Mouse (Mus musculus) megakaryocyte-erythroid progenitor cell, adult 5-6 weeks (primary cell): Measurements from ENCODE around the gene Sipa1l2. TPM values are rescaled to one million over a fixed set of nuclear protein-coding genes. Genes with fewer than 3 reads are reported as not detected.

Source experiments
- ATAC-seq: replicated peaks from 2 replicates; pipeline ENCODE4 v1.8.0; 2016; ENCODE audit warnings: mild to moderate bottlenecking, inconsistent platforms; ENCODE audit not compliant: severe bottlenecking, poor library complexity, low FRiP score, low TSS enrichment
- total RNA-seq, 2 experiments: library from RNA; stranded (forward) in 1 of 2; stranded (reverse) in 1 of 2; fragments of 200-1000, 215-1000 nt in 1 of 2; fragments of >200 nt in 1 of 2; fragmentation: Nextera tagmentation in 1 of 2; gene quantifications; 2 replicates each; pipeline ENCODE4 v1.2.3; 2014 to 2017

Gene Sipa1l2
- total RNA-seq, 2 experiments from 2014 or later, result 0.94 to 1.1 TPM

DNA sequence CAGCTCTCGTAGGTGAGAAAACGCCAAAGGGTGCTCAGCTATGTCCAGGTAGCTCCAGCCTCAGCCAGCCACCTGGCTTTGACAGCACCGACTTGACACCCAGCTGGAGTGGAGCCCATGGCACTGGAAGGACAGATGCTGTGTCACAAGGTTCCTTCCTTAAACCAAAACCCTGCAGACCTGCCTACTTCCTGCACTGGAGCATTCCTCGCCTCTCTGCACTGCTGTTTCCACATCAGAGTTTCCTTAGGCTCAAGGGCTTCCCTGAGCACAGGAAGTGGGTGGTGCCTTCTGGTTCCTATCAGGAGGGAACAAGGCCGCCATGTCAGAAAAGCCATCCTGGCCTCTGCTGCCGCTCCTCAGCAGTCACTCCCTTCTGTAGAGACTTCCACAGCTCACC is 51.3 kb downstream of the Sipa1l2 start:
- no peak; the same call in 1 of the 2 replicates for ATAC-seq

GRCm38 (mm10) chr8:125517397-125517796 is 52.2 kb downstream of the Sipa1l2 start:
- no peak for ATAC-seq

GRCm38 (mm10) chr8:125516115-125516905 is 53.3 kb downstream of the Sipa1l2 start:
- no peak for ATAC-seq

DNA sequence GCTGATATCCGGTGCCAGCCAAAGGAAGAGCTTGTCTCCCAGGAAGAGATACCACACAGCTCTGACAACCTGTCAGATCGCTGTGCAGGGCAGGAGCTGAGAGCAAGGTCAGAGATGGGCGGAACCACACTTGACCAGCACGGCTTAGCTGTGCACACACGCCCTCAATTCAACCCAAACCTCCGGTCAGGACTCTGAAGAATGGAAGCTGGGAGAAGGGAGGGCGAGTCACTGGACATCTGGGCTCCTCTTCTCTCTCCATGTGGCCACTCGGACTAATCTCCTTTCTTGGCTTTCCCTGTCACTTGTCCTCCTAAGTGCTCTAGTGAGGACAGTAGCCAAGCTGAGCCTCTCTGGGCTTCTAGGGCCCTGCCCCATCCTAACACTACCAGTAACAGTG is 53.9 kb downstream of the Sipa1l2 start:
- ATAC-seq, result no peak

DNA sequence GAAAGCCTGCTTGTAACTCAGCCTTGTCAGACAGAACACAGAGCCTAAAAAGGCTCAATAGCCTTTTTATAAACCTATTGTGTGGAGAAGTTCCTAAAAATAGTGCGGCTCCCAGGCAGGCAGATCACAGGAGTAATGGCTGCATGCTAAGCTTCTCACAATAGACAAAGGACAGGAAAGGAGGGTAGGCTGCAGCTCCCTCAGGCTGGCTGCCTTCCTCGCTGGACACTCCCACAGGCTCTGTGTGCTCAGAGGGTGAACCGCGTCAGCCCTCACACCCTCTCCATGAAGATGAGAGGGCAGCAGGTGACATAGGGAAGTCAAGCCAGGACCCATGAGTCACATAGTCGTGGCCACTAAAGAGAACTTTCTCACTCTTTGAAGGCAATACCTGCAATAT is 55.7 kb downstream of the Sipa1l2 start:
- ATAC-seq, result no peak

- no peak for ATAC-seq
Measured at GRCm38 (mm10) chr8:125513242-125513866, 56.3 kb downstream of the Sipa1l2 start.

DNA sequence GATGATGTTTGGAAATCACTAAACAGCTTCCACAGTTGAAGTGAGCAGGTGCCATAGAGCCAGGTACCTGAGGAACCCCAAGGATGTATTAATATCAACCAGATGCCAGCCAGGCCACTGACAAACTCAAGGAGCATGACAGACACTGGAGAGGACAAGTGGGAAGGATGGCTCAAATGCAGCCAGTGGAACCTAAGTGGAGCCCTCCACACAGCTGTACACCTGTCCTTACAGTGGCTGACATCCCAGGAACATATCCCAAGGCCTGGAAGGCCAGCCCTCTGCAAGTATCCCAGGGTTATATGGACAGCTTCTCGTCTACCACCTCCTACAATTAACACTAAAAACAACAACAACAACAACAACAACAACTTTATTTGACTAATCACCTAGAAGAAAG is 57.0 kb downstream of the Sipa1l2 start:
- ATAC-seq, result no peak

DNA sequence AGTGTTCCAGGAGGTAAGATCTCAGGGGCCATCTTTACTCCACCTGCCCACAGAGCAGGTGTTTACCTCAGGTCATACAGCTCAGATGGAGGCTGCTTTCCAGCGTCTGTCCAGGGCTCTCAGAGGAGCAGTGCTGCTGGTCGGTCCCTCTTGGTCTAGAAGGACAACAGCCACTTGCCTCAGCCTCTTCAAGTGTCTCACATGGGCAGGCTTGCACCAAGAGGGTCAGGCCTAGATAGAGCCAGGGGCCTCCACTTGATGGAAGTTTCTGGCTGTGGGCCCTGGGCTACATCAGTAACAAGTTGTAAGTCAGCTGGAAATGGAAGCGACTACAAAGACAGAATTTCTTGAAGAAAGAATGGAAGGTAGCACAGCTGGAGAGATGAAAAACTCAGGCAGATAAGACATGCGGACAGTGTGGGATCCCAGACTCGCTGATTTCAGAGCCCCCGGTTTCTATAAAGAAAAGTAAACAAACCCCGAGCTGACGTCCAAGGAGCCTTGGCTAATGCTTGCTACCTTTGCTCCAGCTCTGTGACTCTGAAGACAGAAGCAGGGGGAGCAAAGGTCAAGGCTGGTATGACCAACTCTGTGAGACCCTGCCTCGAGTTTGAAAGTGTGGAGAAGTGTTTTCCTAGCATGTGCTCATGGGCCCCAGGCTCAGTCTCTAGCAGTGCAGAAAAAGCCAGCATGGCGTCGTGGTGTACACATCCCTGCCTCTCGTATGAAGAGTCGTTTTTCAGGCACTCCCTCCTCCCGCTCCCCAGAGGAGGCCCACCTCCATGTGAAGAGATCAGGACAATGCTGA is 58.5 kb downstream of the Sipa1l2 start:
- no peak for ATAC-seq

DNA sequence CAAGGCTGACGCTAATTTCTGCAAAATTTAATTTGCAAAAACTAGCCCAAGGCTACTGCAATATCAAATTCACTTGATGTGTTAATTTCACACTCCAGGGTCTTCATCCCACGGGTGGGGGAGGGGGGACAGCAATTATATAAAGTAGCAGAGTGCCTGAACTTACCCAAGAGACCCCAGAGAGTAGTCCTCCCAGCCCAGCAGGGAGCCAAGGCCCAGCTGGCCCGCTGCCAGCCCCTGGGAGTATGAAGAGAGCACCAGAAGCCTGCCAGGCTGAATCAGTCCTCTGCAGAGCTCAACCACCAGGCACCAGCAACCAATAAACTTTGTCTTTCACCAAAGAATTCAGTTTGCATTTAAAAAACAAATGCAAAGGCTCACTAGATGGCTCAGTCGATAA is 59.8 kb downstream of the Sipa1l2 start:
- no peak for ATAC-seq

- no peak for ATAC-seq
Measured at GRCm38 (mm10) chr8:125509175-125509574, 60.4 kb downstream of the Sipa1l2 start.

GRCm38 (mm10) chr8:125507291-125507690 is 62.3 kb downstream of the Sipa1l2 start:
- no peak for ATAC-seq

GRCm38 (mm10) chr8:125504605-125505257 is 64.9 kb downstream of the Sipa1l2 start:
- no peak for ATAC-seq

DNA sequence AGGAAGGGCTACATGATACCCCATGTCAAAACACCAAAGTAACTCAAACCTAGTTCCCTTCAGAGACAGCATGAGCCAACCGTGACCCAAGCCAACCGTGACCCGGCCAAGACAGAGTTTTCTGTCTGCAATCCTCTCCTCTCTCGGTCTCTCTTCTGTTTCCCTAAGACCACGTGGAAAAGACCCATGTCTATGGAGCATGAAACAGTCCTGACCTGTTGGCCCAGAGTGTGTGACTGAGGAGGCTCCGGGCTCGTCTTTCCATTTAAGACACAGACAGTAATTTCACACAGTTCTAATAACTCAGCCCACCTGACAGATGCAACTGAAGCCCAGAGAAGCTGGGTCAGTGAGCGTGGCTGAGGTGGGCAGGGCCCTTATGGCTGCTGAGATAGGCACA is 65.8 kb downstream of the Sipa1l2 start:
- no peak for ATAC-seq

GRCm38 (mm10) chr8:125502828-125503227 is 66.8 kb downstream of the Sipa1l2 start:
- ATAC-seq, result no peak

DNA sequence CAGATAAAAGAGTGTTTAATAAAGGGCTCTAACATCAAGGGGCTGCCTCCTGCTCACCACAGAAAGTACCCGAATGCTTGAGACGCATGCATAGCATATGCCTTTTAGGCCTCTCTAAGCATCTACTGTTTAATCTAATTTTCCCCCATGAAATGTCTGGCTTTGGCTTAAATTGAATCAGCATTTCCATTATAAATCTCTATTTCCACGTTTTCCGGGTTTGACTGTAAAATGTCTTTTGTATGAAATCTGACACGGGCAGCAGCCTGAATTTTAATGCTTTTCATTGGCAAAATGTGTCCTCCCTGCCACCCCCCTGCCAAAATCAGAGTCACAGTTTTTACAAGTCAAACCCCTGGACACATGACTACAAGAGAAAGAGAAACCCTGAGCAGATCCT is 69.6 kb downstream of the Sipa1l2 start:
- ATAC-seq, result no peak

DNA sequence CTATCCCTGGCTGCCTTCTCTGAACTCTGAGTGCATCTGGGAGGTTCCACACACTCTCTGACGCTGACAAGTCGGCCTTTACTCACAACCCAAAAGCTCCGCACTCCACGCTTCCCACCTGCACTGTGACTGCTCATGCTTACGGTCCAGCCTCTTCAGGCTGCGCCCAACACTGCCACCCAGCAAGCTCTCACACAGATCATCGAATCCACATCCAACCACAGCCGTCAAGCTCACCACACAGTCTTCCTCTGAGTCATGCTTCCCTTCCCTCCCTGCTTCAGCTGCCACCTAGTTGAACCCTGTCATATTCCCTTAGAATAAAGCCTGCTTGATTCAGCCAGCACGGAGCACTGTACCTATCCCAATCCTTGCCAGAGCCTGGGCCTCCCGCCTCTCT is 71.1 kb downstream of the Sipa1l2 start:
- no peak for ATAC-seq

- ATAC-seq, result no peak
Measured at GRCm38 (mm10) chr8:125495545-125495944, 74.1 kb downstream of the Sipa1l2 start.

- no peak for ATAC-seq
Measured at GRCm38 (mm10) chr8:125493254-125493815, 76.3 kb downstream of the Sipa1l2 start.

GRCm38 (mm10) chr8:125492416-125492815 is 77.2 kb downstream of the Sipa1l2 start:
- no peak for ATAC-seq

- ATAC-seq, result no peak
Measured at GRCm38 (mm10) chr8:125488747-125489146, 80.9 kb downstream of the Sipa1l2 start.
